Mouse (Mus musculus) brain, embryonic 18.5 days (tissue): Measurements from ENCODE around the gene Adam30.

Source experiments
- DNase-seq: peaks from one replicate; pipeline ENCODE4 v3.0.0-alpha.2; 2012; ENCODE audit warnings: low read depth, low spot score

The Adam30 gene

DNA sequence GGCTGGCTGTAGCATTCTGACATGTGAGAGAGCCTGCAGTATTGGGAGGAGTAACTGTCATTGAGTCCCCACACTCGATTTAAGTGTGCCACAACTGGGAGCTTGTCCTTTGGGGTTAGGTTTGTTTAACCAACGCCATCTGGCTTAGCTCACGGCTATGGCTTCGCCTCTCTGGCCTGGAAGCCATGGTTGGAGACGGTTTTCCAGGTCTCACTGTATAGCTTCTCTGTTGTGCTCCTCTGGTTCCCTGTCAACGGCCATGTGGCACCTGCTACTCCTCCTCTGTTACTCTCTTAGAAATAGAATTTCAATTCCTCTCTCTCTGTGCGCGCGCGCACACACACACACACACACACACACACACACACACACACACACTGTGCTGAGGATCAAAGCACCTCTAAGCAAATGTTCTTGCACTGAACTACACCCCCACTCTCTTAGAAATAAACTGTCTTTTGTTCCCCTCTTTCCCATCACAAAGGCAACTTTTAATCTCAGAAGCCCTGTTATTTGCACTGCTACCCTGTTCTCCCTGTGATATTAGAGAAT, 24.8 kb downstream of the Adam30 start:
- DNase-seq, result no peak

DNA sequence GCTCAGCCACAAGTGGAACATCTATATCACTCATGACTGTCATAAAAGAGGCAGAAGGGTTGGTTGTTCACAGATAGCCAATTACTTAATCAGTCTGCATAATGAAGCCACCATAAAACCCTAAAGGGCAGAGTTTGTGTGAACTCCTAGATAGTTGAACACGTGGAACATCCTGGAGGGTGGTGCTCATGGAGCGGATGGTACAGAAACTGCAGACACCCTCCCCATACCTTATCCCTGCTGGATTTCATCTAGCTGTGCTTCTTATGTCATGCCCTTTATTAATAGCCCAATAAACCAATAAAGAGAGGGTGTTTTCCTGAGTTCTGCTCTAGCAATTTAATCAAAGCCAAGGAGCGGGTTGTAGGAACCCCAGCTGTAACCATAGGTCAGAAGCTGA, 27.3 kb downstream of the Adam30 start:
- no peak for DNase-seq

DNA sequence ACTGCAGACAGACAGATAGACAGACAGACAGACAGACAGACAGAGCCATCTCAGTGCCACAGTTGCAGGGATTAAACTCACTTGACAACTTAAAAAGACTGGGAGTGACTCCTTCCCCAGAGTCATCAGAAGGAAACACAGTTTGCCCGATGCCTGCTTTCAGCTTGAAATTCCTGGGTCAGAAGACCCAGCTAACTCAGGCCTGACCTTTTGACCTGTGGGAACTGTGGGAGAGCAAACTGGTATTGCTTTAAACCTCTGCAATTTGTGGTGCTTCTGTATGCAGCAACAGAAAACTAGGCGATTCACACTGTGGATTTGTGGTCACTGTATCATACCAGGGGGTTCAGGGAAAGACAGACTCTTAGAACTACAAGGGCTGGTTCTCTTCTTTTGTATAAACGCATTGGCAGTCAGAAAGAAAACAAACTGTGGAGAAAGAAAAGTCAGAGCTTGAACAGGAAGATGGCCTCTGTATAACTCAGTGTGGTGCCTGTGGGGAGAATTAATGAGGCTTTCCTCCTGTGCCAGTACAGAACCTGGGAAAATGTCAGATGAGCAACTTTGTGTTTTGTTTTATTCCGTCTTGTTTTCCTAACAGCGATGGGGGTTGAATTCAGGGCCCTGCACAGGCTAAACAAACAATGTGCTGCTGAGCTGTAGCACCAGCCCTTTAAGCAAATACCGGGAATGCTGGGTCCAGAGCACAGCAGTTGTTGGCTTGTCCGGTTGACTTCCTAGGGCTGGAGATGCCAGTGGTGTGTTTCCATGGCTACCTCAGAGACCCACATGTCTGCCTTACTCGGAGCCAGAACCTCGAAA, 37.5 kb downstream of the Adam30 start:
- no peak for DNase-seq

DNA sequence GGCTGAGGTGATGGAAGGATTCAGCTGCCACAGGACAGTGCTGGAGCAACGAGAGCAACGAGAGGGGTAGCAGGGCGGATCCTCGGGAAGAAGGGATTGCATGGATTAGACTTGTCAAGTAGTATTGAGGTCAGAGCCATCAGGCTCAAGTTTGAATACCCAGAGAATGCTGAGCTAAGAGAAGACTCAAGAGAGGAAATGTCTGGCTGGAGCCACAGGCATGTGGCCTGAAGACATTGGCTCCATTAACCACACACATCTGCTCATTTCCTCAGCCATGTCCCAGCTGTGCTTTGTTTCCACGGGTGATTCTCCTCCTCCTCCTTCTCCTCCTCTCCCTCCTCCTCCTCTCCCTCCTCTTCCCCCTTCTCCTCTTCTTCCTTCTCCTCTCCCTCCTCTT, 39.3 kb downstream of the Adam30 start:
- no peak for DNase-seq

DNA sequence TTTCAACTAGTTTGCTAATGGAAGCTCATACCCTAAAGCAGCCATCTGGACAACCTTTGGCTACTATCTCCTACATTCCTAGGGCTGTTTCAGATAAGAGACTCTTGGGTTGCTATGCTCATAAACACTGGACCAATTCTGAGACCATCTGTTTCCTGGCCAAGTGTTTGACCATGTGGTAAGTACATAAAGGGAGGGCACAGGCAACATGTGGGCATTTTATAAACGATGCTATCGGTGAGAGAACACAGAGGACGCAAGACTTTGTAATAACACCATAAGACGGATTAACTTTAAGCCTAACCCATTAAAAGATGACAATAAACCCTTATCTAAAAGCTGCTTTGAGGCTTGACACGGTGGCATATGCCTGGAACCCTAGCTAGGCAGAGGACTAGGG, 42.9 kb downstream of the Adam30 start:
- DNase-seq, result no peak

DNA sequence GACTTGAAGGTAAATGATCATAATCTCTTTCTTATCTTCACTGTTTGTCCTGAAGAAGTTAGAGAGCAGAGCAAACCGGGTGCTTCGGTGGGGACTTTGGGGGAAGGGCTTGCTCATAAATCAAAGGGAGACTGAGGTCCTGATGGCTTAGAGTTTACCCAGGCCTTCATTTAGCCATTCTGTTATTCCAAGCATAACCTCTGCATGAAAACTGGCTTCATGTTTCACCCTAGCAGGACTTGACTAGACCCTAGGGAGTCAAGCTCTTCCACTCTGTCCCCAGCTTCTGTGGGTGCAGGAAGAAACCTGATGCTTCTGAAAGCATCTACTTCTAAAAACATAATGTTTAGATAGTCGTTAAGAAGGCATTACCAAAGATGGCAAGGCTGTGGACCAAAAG, 46.5 kb downstream of the Adam30 start:
- DNase-seq, result no peak

DNA sequence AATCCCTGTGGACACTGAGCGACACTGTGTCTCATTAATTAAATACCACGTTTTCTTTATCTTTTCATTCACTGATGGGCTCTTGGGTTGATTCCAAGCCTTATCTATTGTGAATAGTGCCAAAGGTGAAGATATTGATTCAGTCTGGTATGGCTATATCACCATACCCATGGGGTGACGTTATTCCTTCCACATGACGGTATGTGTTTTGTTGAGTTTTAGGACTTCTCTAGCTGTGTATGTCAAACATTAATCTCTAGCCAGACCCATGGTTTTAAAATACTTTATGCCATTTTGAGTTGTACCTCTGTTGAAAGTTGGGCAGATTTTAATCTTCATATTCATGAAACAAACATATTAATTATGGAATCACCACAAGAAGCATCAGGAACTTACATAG, 48.7 kb downstream of the Adam30 start:
- DNase-seq, result no peak

DNA sequence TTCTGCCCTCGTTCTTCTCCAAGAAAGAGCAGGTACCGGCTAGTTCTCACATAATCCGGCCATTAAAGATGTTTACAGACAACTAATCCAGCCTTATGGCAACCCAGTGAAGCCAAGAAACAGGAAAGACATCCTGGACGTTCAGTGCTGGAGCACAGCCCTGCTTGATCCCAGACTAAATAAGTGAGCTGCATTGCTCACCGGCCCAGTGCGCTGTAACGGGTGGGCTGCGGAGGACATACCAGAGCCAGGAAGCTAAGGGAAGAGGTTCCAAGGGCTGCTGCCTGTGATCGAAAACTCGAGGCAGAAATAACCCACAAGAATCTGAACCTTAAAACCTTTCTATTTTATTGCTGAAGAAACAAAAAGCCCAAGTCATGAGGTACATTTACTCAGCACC, 50.4 kb downstream of the Adam30 start:
- no peak for DNase-seq

DNA sequence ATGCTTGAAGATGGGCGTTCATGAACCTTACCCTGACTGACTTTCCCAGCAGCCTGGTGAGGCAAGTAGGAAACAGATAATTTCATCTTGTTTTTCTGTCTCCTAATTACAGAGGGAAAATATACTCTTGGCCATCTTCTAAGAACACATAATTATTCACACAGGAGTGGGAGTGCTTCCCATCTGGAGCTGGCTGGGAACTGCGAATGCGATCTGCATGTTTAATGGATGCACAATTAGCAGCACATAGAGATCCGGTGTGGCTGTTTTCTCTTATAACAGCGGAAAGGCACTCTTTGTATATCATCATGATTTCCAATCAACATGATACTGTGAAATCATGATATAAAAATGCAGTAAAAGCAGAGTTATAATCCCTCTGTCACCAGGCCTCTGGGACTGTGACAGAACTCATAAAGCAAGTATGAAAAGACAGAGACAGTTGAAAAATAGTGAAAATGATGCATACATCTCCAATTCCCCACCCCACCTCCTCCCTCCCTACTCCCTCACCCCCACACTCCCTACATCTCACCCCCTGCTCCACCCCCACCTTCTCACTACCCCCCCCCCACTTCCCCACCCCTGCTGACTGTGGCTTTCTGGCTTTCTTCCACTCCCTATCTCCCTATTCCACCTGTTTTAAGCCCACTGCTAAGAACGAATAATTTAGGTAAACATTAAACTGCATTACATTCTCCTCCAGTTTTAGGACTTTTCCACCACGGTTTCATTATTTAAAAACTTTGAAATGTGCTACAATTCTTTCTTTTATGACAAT, 51.1 kb downstream of the Adam30 start:
- DNase-seq, result peak; percentile 58
